Mouse (Mus musculus) limb, embryonic 13.5 days (tissue): ENCODE data around the gene Atg101. TPM values are rescaled to one million over a fixed set of nuclear protein-coding genes. Genes with fewer than 3 reads are reported as not detected.

ENCODE experiments used
- ATAC-seq: fragments of 200-750 bp; cut with Nextera tagmentation; 2 replicates; pipeline ENCODE4 v1.8.0; 2017; ENCODE audit warnings: low read depth, moderate number of reproducible peaks, moderate TSS enrichment; ENCODE audit not compliant: low FRiP score
- H3K27ac ChIP-seq: fragments of 300-500 bp; sonication (generic); 2 replicates; pipeline ENCODE4 v1.5.1; 2015; ENCODE audit warnings: inconsistent platforms, mild to moderate bottlenecking, moderate library complexity
- H3K27me3 ChIP-seq: fragments of 300-500 bp; sonication (generic); 2 replicates; pipeline ENCODE4 v1.6.1; 2015; ENCODE audit warnings: mild to moderate bottlenecking, inconsistent platforms
- H3K36me3 ChIP-seq: fragments of 300-500 bp; sonication (generic); 2 replicates; pipeline ENCODE4 v1.6.1; 2015; ENCODE audit warnings: inconsistent platforms, mild to moderate bottlenecking, moderate library complexity
- H3K4me1 ChIP-seq: fragments of 300-500 bp; sonication (generic); 2 replicates; pipeline ENCODE4 v1.6.1; 2015; ENCODE audit warnings: inconsistent platforms
- H3K4me2 ChIP-seq: fragments of 300-500 bp; sonication (generic); replicated peaks from 2 replicates; pipeline ENCODE4 v1.6.1; 2015; ENCODE audit warnings: inconsistent platforms, mild to moderate bottlenecking, moderate library complexity
- H3K4me3 ChIP-seq: fragments of 300-500 bp; sonication (generic); 2 replicates; pipeline ENCODE4 v1.5.1; 2015; ENCODE audit warnings: moderate library complexity, mild to moderate bottlenecking, inconsistent platforms
- H3K9ac ChIP-seq: fragments of 300-500 bp; sonication (generic); 2 replicates; pipeline ENCODE4 v1.6.1; 2015; ENCODE audit warnings: mild to moderate bottlenecking, inconsistent platforms
- H3K9me3 ChIP-seq: fragments of 300-500 bp; sonication (generic); 2 replicates; pipeline ENCODE4 v1.6.1; 2016; ENCODE audit warnings: inconsistent platforms
- WGBS: fragments of 180-500 bp; shearing (Covaris S2); methylation state at CpG from one replicate; pipeline ENCODE4 v1.1.7; 2015; 5-methylcytosine and 5-hydroxymethylcytosine counted together
- polyA plus RNA-seq: library from polyadenylated mRNA; unstranded; fragments of >200 nt; fragmentation: Nextera tagmentation; extraction: Ambion mirVana; gene quantifications from 2 replicates; pipeline ENCODE4 v1.2.1, GENCODE M21; 2015

Atg101 gene
- polyA plus RNA-seq, 1 experiment from 2014 or later, result 64.1 TPM

DNA sequence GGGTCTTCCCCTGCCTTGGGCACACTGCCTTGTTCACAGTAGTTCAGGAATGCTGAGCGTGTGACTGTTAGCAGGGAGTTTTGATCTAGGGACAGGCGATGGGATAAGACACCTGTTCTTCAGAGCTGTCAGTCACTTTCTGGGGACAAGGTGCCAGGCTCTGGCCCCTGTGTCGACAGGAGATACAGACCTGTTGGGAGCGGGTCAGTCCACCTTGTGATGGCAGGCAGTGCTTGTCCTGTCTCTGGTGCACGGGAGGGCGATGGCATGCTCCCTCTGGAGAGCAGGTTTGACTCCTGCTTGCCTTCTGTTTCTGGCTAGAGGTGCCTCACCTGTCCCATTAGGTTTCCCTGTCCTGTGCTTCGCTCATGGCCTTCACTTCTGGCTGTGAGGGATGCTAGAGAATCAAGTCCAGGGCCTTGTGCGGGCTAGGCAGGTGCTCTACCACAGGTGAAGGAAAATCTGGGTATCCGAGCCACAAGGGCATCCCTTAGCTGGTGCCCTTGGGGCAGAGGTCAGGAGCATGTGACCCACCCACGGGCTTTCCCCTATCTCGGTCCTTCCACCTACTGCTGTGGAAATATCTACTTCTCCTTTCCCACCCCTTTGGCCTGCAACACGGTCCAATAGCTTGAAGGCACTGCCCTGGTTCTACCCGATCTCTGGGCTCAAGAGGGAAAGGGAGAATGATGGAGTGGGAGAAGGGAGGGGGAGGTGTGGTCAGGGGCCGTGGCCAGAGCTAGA is 27.4 kb upstream of the Atg101 start:
- Histone ChIP-seq H3K27me3 (no peaks in the 10 kb centered on the region), H3K36me3 (0 out of 2 replicates have a peak, but pooled peaks cover 6% of the 10 kb centered on the region), H3K4me3 (no peak overlapping the region), H3K9ac (no peak overlapping the region), H3K4me2 (no peak overlapping the region), H3K4me1 (peaks cover 34% of the 10 kb centered on the region), H3K27ac (no peak overlapping the region), H3K9me3 (no peaks in the 10 kb centered on the region)
- no peak for ATAC-seq
- 74% methylated on average over 14 of the region's 14 CpGs for WGBS

DNA sequence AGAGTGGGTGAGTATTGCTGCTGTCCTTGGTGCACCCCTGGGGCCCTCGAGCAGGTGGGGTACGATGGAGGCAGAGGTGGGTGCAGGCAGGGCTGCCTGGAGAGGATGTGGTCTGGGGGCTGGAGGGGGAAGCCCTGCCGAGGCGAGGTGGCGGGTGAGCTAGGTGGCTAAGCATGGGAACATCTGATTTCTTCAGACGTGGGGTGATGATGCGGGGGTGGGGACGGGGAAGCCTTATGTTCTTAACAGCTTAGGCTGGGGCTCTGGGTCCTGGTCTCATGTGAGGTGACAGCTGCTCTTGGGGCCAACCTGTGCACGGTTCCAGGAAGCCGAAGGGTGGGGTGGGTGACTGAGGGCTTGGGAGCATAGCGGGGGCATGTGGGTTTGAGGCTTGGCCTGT is 25.7 kb upstream of the Atg101 start:
- no peak overlapping the region for H3K4me3 ChIP-seq
- H3K27me3 ChIP-seq, result no peaks in the 10 kb centered on the region
- H3K27ac ChIP-seq, result no peak overlapping the region
- H3K4me1 ChIP-seq, result peaks cover 43% of the 10 kb centered on the region
- no peak overlapping the region for H3K9ac ChIP-seq
- ATAC-seq, result no peak
- WGBS, result 84% methylated on average over 11 of the region's 11 CpGs
- H3K36me3 ChIP-seq, result 0 out of 2 replicates have a peak, but pooled peaks cover 6% of the 10 kb centered on the region
- no peaks in the 10 kb centered on the region for H3K9me3 ChIP-seq
- no peak overlapping the region for H3K4me2 ChIP-seq

- Histone ChIP-seq H3K36me3 (0 out of 2 replicates have a peak, but pooled peaks cover 6% of the 10 kb centered on the region), H3K4me2 (no peak overlapping the region), H3K4me3 (no peak overlapping the region), H3K27ac (no peak overlapping the region), H3K9ac (no peak overlapping the region), H3K9me3 (no peaks in the 10 kb centered on the region), H3K27me3 (no peaks in the 10 kb centered on the region), H3K4me1 (peaks cover 31% of the 10 kb centered on the region)
- ATAC-seq, result no peak
- 83% methylated on average over 3 of the region's 3 CpGs for WGBS
Observed at GRCm38 (mm10) chr15:101259922-101260321, 24.1 kb upstream of the Atg101 start.

- H3K27ac ChIP-seq, result peak overlapping the region; percentile 93
- 0 out of 2 replicates have a peak, but pooled peaks cover under 1% of the 10 kb centered on the region for H3K27me3 ChIP-seq
- peaks cover 32% of the 10 kb centered on the region for H3K4me1 ChIP-seq
- WGBS, result 56% methylated on average over 10 of the region's 10 CpGs
- no peak overlapping the region for H3K4me3 ChIP-seq
- peak overlapping the region; percentile 7; the same call in 1 of the 2 replicates for H3K4me2 ChIP-seq
- no peak for ATAC-seq
- H3K9me3 ChIP-seq, result no peaks in the 10 kb centered on the region
- H3K36me3 ChIP-seq, result 0 out of 2 replicates have a peak, but pooled peaks cover 6% of the 10 kb centered on the region
- H3K9ac ChIP-seq, result no peak overlapping the region
Observed at GRCm38 (mm10) chr15:101260387-101260786, 23.7 kb upstream of the Atg101 start.

GRCm38 (mm10) chr15:101260874-101261622 is 23.0 kb upstream of the Atg101 start:
- peak; percentile 29; the same call in 1 of the 2 replicates for ATAC-seq

GRCm38 (mm10) chr15:101262502-101262901 is 21.6 kb upstream of the Atg101 start:
- peaks cover 48% of the 10 kb centered on the region for H3K4me1 ChIP-seq
- 65% methylated on average over 5 of the region's 5 CpGs for WGBS
- no peak overlapping the region for H3K4me3 ChIP-seq
- peaks cover 3% of the 10 kb centered on the region; the same call in 1 of the 2 replicates for H3K27me3 ChIP-seq
- 0 out of 2 replicates have a peak, but pooled peaks cover 6% of the 10 kb centered on the region for H3K36me3 ChIP-seq
- H3K9ac ChIP-seq, result no peak overlapping the region
- H3K9me3 ChIP-seq, result no peaks in the 10 kb centered on the region
- no peak for ATAC-seq
- H3K4me2 ChIP-seq, result no peak overlapping the region
- H3K27ac ChIP-seq, result no peak overlapping the region

More at GRCm38 (mm10) chr15:101260874-101261622, 23.0 kb upstream of the Atg101 start:
- 41% methylated on average over 13 of the region's 13 CpGs for WGBS
- Histone ChIP-seq H3K27me3 (peaks cover 3% of the 10 kb centered on the region; the same call in 1 of the 2 replicates), H3K4me1 (peaks cover 39% of the 10 kb centered on the region), H3K4me3 (no peak overlapping the region), H3K27ac (peak overlapping the region; percentile 93), H3K4me2 (peak overlapping the region; percentile 42), H3K9me3 (no peaks in the 10 kb centered on the region), H3K9ac (peak overlapping the region; percentile 57), H3K36me3 (0 out of 2 replicates have a peak, but pooled peaks cover 6% of the 10 kb centered on the region)

GRCm38 (mm10) chr15:101266132-101266963 is 17.7 kb upstream of the Atg101 start:
- peak; percentile 92 for ATAC-seq
- Histone ChIP-seq H3K4me2 (peak overlapping the region; percentile 85), H3K9ac (peak overlapping the region; percentile 67), H3K9me3 (no peaks in the 10 kb centered on the region), H3K4me1 (peaks cover 40% of the 10 kb centered on the region), H3K27ac (peak overlapping the region; percentile 70; the same call in 1 of the 2 replicates), H3K36me3 (peaks cover 18% of the 10 kb centered on the region), H3K4me3 (peak overlapping the region; percentile 48), H3K27me3 (peaks cover 16% of the 10 kb centered on the region)
- WGBS, result 1% methylated on average over 57 of the region's 57 CpGs

DNA sequence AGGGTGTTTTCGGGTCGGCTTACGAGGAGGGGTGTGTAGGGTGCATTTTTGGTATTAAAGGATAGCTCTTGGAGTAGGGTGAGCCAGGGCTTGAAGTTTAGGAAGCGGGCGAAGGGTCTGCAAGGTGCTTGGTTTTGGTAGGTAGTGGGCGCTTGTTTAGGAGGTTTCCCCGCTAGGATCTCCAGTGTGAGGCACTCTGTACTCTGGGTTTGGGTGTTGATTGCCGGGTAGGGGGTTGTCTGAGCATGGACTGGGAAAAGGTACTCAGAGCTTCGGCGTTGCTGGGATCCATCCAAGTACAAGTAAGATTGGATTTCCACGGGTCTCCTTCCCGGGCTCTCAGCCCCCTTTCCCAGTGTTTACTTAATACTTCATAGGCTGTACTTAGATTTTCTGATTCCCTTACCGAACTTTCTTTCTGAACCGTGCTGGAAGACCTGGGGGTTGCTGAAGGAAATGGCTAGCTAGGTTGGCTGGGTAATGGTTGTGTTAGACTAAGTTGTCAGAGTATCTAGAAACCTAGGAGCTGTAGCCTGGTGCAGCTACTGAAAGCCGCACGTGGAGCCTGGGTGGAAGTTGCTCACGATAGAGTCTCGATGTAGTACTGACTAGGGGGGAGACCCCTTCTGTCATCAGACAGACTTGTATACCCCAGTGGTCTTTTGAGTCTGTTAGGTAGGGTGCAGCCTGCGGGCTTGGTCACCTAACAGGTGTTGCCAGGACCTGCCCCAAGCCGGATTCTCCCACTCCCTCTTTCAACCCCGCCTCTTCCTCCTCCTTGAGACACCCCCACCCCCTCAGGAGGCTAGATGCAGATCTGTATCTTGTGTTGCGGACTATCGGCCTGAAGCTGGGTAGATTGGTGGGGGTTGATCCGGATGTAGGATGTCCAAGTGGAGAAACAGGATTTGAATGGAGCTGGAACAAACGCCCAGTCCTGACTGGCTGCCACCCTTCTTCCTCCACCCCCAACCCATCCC is 16.7 kb upstream of the Atg101 start:
- peak overlapping the region; percentile 85 for H3K4me2 ChIP-seq
- H3K27me3 ChIP-seq, result peaks cover 16% of the 10 kb centered on the region
- ATAC-seq, result peak; percentile 16; the same call in 1 of the 2 replicates
- peaks cover 31% of the 10 kb centered on the region for H3K4me1 ChIP-seq
- H3K27ac ChIP-seq, result peak overlapping the region; percentile 59; the same call in 1 of the 2 replicates
- H3K4me3 ChIP-seq, result peak overlapping the region; percentile 48
- WGBS, result 3% methylated on average over 25 of the region's 25 CpGs
- H3K36me3 ChIP-seq, result peaks cover 28% of the 10 kb centered on the region
- no peaks in the 10 kb centered on the region for H3K9me3 ChIP-seq
- H3K9ac ChIP-seq, result peak overlapping the region; percentile 67

DNA sequence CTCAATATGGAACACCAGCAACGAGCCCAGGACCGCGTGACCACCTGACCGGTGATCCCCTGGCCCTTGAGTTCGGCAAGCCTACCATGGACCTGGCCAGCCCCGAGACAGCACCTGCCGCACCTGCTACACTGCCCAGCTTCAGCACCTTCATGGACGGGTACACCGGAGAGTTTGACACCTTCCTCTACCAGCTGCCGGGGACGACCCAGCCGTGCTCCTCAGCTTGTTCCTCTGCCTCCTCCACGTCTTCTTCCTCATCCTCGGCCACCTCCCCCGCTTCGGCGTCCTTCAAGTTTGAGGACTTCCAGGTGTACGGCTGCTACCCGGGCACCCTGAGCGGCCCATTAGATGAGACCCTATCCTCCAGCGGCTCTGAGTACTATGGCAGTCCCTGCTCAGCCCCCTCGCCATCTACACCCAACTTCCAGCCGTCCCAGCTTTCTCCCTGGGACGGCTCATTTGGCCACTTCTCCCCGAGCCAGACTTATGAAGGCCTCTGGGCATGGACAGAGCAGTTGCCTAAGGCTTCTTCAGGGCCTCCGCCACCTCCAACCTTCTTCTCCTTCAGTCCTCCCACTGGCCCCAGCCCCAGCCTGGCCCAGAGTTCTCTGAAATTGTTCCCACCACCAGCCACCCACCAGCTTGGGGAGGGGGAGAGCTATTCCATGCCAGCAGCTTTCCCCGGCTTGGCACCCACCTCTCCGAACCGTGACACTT is 13.8 kb upstream of the Atg101 start:
- no peak overlapping the region for H3K9ac ChIP-seq
- no peak overlapping the region for H3K4me3 ChIP-seq
- no peak overlapping the region for H3K4me2 ChIP-seq
- no peaks in the 10 kb centered on the region for H3K9me3 ChIP-seq
- peaks cover 24% of the 10 kb centered on the region for H3K4me1 ChIP-seq
- peaks cover 53% of the 10 kb centered on the region for H3K36me3 ChIP-seq
- no peak overlapping the region for H3K27ac ChIP-seq
- peaks cover 16% of the 10 kb centered on the region for H3K27me3 ChIP-seq
- ATAC-seq, result no peak
- WGBS, result 89% methylated on average over 29 of the region's 29 CpGs

GRCm38 (mm10) chr15:101271107-101271506 is 13.0 kb upstream of the Atg101 start:
- Histone ChIP-seq H3K4me2 (no peak overlapping the region), H3K27ac (no peak overlapping the region), H3K36me3 (peaks cover 53% of the 10 kb centered on the region), H3K9me3 (no peaks in the 10 kb centered on the region), H3K9ac (no peak overlapping the region), H3K27me3 (peaks cover 13% of the 10 kb centered on the region), H3K4me1 (peaks cover 16% of the 10 kb centered on the region), H3K4me3 (no peak overlapping the region)
- 64% methylated on average over 3 of the region's 3 CpGs for WGBS
- no peak for ATAC-seq
